8 mouse cellular contexts compared by ENCODE assay signal in the genomic region with DNA sequence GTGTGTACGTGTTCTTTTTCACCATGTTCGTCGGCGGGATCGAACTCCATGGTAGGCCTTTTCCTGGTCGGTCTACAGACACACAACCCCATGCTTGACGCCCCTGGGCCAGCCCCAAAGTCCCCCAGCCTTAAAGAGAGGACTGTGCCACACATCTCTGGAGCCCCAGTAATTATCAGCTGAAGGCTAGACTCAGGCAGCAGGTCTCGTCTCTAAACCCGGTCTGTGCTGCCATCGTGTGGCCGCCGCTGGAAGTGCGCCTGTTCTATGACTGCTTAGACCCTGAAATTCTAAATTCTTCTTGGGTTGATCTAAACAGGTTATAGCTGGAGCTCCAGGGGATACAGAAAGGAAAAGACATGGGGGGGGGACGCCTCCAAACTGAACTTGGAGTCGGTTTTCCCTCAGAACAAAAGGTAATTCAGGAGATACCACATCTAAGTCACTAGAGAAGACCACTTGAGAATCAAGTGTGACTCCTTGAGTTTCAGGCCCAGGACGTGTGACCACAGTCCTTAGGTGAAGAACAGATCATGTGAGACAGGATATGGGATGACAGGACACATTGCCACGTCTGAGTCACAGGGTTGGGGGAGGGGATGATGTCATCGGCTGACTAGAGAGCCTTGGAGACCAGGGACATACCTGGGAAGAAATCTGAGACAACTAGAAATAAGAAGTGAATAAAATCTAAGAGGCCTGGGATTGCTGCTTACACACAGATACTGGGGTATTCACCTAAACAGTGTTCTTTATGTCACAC. TPM values are rescaled to one million over a fixed set of nuclear protein-coding genes. Genes with fewer than 3 reads are reported as not detected.
DNase-seq lines count a peak whose midpoint lies in the region; ATAC-seq and TF ChIP-seq lines count a peak whose summit lies in the region.

No protein-coding gene starts in this region.

- peak; percentile 29; the same call in 1 of the 2 replicates for ATAC-seq in intestine, postnatal 0 days
- ATAC-seq in limb, embryonic 13.5 days (ENCODE audit: low FRiP score, low read depth), result no peak
- peak; percentile 76 for ATAC-seq in midbrain, embryonic 15.5 days (replicated peaks)

- H3K4me2 ChIP-seq in intestine, postnatal 0 days (replicated peaks; ENCODE audit: low read depth), result peak overlapping the region; percentile 28; the same call in 1 of the 2 replicates
- H3K4me2 ChIP-seq in limb, embryonic 13.5 days (replicated peaks), result peak overlapping the region; percentile 49
- H3K4me2 ChIP-seq in midbrain, embryonic 15.5 days, result peak overlapping the region; percentile 42

- no peaks in the 10 kb centered on the region for H3K27me3 ChIP-seq in intestine, postnatal 0 days (replicated peaks; ENCODE audit: control insufficient read depth, insufficient read depth, low read length)
- H3K27me3 ChIP-seq in limb, embryonic 13.5 days, result 0 out of 2 replicates have a peak, but pooled peaks cover 2% of the 10 kb centered on the region
- no peaks in the 10 kb centered on the region for H3K27me3 ChIP-seq in midbrain, embryonic 15.5 days (replicated peaks)

- no peak overlapping the region for H3K4me3 ChIP-seq in intestine, postnatal 0 days (ENCODE audit: low read depth, low read length)
- peak overlapping the region; percentile 15; the same call in 1 of the 2 replicates for H3K4me3 ChIP-seq in limb, embryonic 13.5 days
- 0 out of 2 replicates have a peak overlapping the region, but pooled peaks have one; percentile 21 for H3K4me3 ChIP-seq in midbrain, embryonic 15.5 days

- no peak overlapping the region for H3K9ac ChIP-seq in intestine, postnatal 0 days (ENCODE audit: low read depth, low read length)
- H3K9ac ChIP-seq in limb, embryonic 13.5 days, result no peak overlapping the region
- no peak overlapping the region for H3K9ac ChIP-seq in midbrain, embryonic 15.5 days

- H3K27ac ChIP-seq in intestine, postnatal 0 days (ENCODE audit: low read depth, low read length), result no peak overlapping the region
- H3K27ac ChIP-seq in limb, embryonic 13.5 days, result no peak overlapping the region
- H3K27ac ChIP-seq in midbrain, embryonic 15.5 days, result no peak overlapping the region

- no peaks in the 10 kb centered on the region for H3K4me1 ChIP-seq in intestine, postnatal 0 days (replicated peaks; ENCODE audit: control insufficient read depth, insufficient read depth, low read length)
- no peaks in the 10 kb centered on the region; the same call in 1 of the 2 replicates for H3K4me1 ChIP-seq in limb, embryonic 13.5 days
- peaks cover 4% of the 10 kb centered on the region for H3K4me1 ChIP-seq in midbrain, embryonic 15.5 days

- 22% methylated on average over 18 of the region's 18 CpGs for WGBS in intestine, postnatal 0 days
- 19% methylated on average over 18 of the region's 18 CpGs for WGBS in limb, embryonic 13.5 days
- WGBS in midbrain, embryonic 15.5 days, result 19% methylated on average over 18 of the region's 18 CpGs

- H3K36me3 ChIP-seq in intestine, postnatal 0 days (ENCODE audit: control insufficient read depth, insufficient read depth), result no peaks in the 10 kb centered on the region
- no peaks in the 10 kb centered on the region for H3K36me3 ChIP-seq in limb, embryonic 13.5 days
- H3K36me3 ChIP-seq in midbrain, embryonic 15.5 days (replicated peaks), result no peaks in the 10 kb centered on the region

- no peaks in the 10 kb centered on the region for H3K9me3 ChIP-seq in intestine, postnatal 0 days (ENCODE audit: control insufficient read depth)
- no peaks in the 10 kb centered on the region for H3K9me3 ChIP-seq in limb, embryonic 13.5 days
- no peaks in the 10 kb centered on the region for H3K9me3 ChIP-seq in midbrain, embryonic 15.5 days

- peak; percentile 88 for TF ChIP-seq CTCF in intestine, postnatal 0 days (IDR thresholded peaks at IDR 0.05; ENCODE audit: low read depth)

- peak; percentile 76 to 92 for DNase-seq in adrenal gland, adult (ENCODE audit: inconsistent age in 2 of 2, low spot score in 1 of 2)
- no peak for DNase-seq in adrenal gland, adult 8-10 months
- DNase-seq in embryo, embryonic 9.5 days (ENCODE audit: extremely low spot score), result peak; percentile 86
- peak; percentile 69 to 79 for DNase-seq in gastrocnemius, postnatal 4 days (ENCODE audit: low spot score in 2 of 2)
- peak; percentile 83 to 92 for DNase-seq in spleen, postnatal 10 days (ENCODE audit: low spot score in 2 of 2)

RNA-seq across cellular contexts. Expression of gene Eif1, which starts 21.2 kb away (rescaled TPM):
- total RNA-seq in adrenal gland, adult 8-10 months (2022), result 1,000 to 10,000 TPM in 3 of 4 experiments, 100 to 1,000 TPM in 1; 987 to 1,365 (median 1,077) TPM
- 100 to 1,000 TPM; 842 to 874 TPM for total RNA-seq in gastrocnemius, postnatal 4 days (2021)
- 1,650 and 1,730 TPM in 2 replicates for polyA plus RNA-seq in intestine, postnatal 0 days (2015; fragmentation: Nextera tagmentation; extraction: Ambion mirVana)
- 1,631 and 1,669 TPM in 2 replicates for polyA plus RNA-seq in limb, embryonic 13.5 days (2015; fragmentation: Nextera tagmentation; extraction: Ambion mirVana)
- polyA plus RNA-seq in midbrain, embryonic 15.5 days (2015; fragmentation: Nextera tagmentation; extraction: Ambion mirVana), result 1,086 and 1,110 TPM in 2 replicates

RNA-seq across cellular contexts. Expression of gene Krt42, which starts 28.8 kb away (rescaled TPM):
- not detected for total RNA-seq in adrenal gland, adult 8-10 months (2022)
- total RNA-seq in gastrocnemius, postnatal 4 days (2021), result not detected
- polyA plus RNA-seq in intestine, postnatal 0 days (2015; fragmentation: Nextera tagmentation; extraction: Ambion mirVana), result 0.12 and 0.18 TPM in 2 replicates
- polyA plus RNA-seq in limb, embryonic 13.5 days (2015; fragmentation: Nextera tagmentation; extraction: Ambion mirVana), result not detected in 2 replicates
- polyA plus RNA-seq in midbrain, embryonic 15.5 days (2015; fragmentation: Nextera tagmentation; extraction: Ambion mirVana), result not detected in 2 replicates

RNA-seq across cellular contexts. Expression of gene Gast, which starts 35.8 kb away (rescaled TPM):
- not detected for total RNA-seq in adrenal gland, adult 8-10 months (2022)
- total RNA-seq in gastrocnemius, postnatal 4 days (2021), result not detected
- 1.1 and 5.0 TPM in 2 replicates for polyA plus RNA-seq in intestine, postnatal 0 days (2015; fragmentation: Nextera tagmentation; extraction: Ambion mirVana)
- polyA plus RNA-seq in limb, embryonic 13.5 days (2015; fragmentation: Nextera tagmentation; extraction: Ambion mirVana), result not detected in 2 replicates
- 2.0 and 2.3 TPM in 2 replicates for polyA plus RNA-seq in midbrain, embryonic 15.5 days (2015; fragmentation: Nextera tagmentation; extraction: Ambion mirVana)

RNA-seq across cellular contexts. Expression of gene Krt17, which starts 37.6 kb away (rescaled TPM):
- total RNA-seq in adrenal gland, adult 8-10 months (2022), result not detected
- total RNA-seq in gastrocnemius, postnatal 4 days (2021), result under 1 TPM; 0.29 to 0.44 TPM
- 5.3 and 7.8 TPM in 2 replicates for polyA plus RNA-seq in intestine, postnatal 0 days (2015; fragmentation: Nextera tagmentation; extraction: Ambion mirVana)
- polyA plus RNA-seq in limb, embryonic 13.5 days (2015; fragmentation: Nextera tagmentation; extraction: Ambion mirVana), result 43.9 and 52.1 TPM in 2 replicates
- polyA plus RNA-seq in midbrain, embryonic 15.5 days (2015; fragmentation: Nextera tagmentation; extraction: Ambion mirVana), result 1.1 TPM in 1 of 2 replicates, not detected in the other

RNA-seq across cellular contexts. Expression of gene Krt16, which starts 49.8 kb away (rescaled TPM):
- total RNA-seq in adrenal gland, adult 8-10 months (2022), result not detected
- total RNA-seq in gastrocnemius, postnatal 4 days (2021), result under 1 TPM in 1 of 2 experiments, not detected in 1; 0.29 TPM
- not detected in 2 replicates for polyA plus RNA-seq in intestine, postnatal 0 days (2015; fragmentation: Nextera tagmentation; extraction: Ambion mirVana)
- 0.13 and 0.19 TPM in 2 replicates for polyA plus RNA-seq in limb, embryonic 13.5 days (2015; fragmentation: Nextera tagmentation; extraction: Ambion mirVana)
- polyA plus RNA-seq in midbrain, embryonic 15.5 days (2015; fragmentation: Nextera tagmentation; extraction: Ambion mirVana), result not detected in 2 replicates
